Mouse (Mus musculus) heart, adult 2 months (tissue): ENCODE measurements around the gene Cacna2d1. TPM values are rescaled to one million over a fixed set of nuclear protein-coding genes. Genes with fewer than 3 reads are reported as not detected.

Source experiments
- DNase-seq, 2 experiments: peaks; one replicate each; pipeline ENCODE4 v3.0.0; 2021
- H3K27ac ChIP-seq: fragments of 200-600 bp; 2 replicates; pipeline ENCODE4 v1.8.1; 2022
- H3K27me3 ChIP-seq: fragments of 200-500 bp; 2 replicates; pipeline ENCODE4 v1.6.1; 2012; ENCODE audit warnings: mild to moderate bottlenecking, low read length, inconsistent platforms, mixed read lengths; ENCODE audit not compliant: control insufficient read depth, insufficient read depth
- H3K36me3 ChIP-seq: fragments of 200-500 bp; 2 replicates; pipeline ENCODE4 v1.6.1; 2012; ENCODE audit warnings: low read length, inconsistent platforms; ENCODE audit not compliant: control insufficient read depth, insufficient read depth
- H3K4me1 ChIP-seq: fragments of 200-500 bp; 2 replicates; pipeline ENCODE4 v1.6.1; 2011; ENCODE audit warnings: low read length; ENCODE audit not compliant: control insufficient read depth, insufficient read depth
- H3K4me3 ChIP-seq: fragments of 200-600 bp; 2 replicates; pipeline ENCODE4 v1.8.1; 2022
- H3K79me2 ChIP-seq: fragments of 200-500 bp; replicated peaks from 2 replicates; pipeline ENCODE4 v1.6.1; 2012; ENCODE audit warnings: mild to moderate bottlenecking, inconsistent platforms, low read length, moderate library complexity, mixed read lengths; ENCODE audit not compliant: control insufficient read depth, insufficient read depth
- H3K9ac ChIP-seq: fragments of 200-500 bp; 2 replicates; pipeline ENCODE4 v1.6.1; 2012; ENCODE audit warnings: low read depth, mild to moderate bottlenecking, control low read depth, inconsistent platforms, low read length, mixed read lengths
- CTCF ChIP-seq: fragments of 200-600 bp; IDR thresholded peaks from 2 replicates; pipeline ENCODE4 v1.8.1; 2022; ENCODE audit warnings: antibody characterized with exemption, mild to moderate bottlenecking, moderate library complexity
- EP300 ChIP-seq: fragments of 200-500 bp; IDR thresholded peaks from 2 replicates; pipeline ENCODE4 v1.6.1; 2011; ENCODE audit warnings: low read depth, low read length, control low read depth; ENCODE audit not compliant: insufficient read depth
- POLR2A ChIP-seq: fragments of 200-500 bp; IDR thresholded peaks from 2 replicates; pipeline ENCODE4 v1.6.1; 2011; ENCODE audit warnings: mild to moderate bottlenecking, low read depth, low read length, control low read depth; ENCODE audit not compliant: insufficient read depth
- WGBS: fragments of 180-500 bp; shearing (Covaris S2); methylation state at CpG from one replicate; pipeline ENCODE4 v1.1.7; 2018; 5-methylcytosine and 5-hydroxymethylcytosine counted together
- intact Hi-C: fragments of 180-260 bp; cut with DNase I; formaldehyde crosslinking; loops from one replicate; pipeline ENCODE4 v1.15.1; 2025
- polyA plus RNA-seq: library from polyadenylated mRNA; depleted of rRNA; stranded (reverse); fragments of >200 nt; gene quantifications from 2 replicates; pipeline ENCODE4 v1.2.3, GENCODE M21; 2012
- total RNA-seq, 2 experiments: library from RNA; stranded (reverse); gene quantifications; 2 replicates each; pipeline ENCODE4 v1.2.3; 2021

The Cacna2d1 gene
- total and polyA plus RNA-seq, 3 experiments, result 26.8 to 90.3 (median 81.9) TPM

- WGBS, result 77% methylated on average over 2 of the region's 2 CpGs
- no peak overlapping the region for H3K4me3 ChIP-seq
- no peak overlapping the region for H3K27ac ChIP-seq
- no peak overlapping the region for H3K9ac ChIP-seq
- no peaks in the 10 kb centered on the region for H3K79me2 ChIP-seq
- intact Hi-C loops, result no loop called here
- TF ChIP-seq CTCF (no peak), EP300 (no peak), POLR2A (no peak)
- no peak for DNase-seq
- no peaks in the 10 kb centered on the region; the same call in 1 of the 2 replicates for H3K4me1 ChIP-seq
- no peaks in the 10 kb centered on the region for H3K36me3 ChIP-seq
- H3K27me3 ChIP-seq, result no peaks in the 10 kb centered on the region
Measured at GRCm38 (mm10) chr5:16243599-16243998, 309.1 kb downstream of the Cacna2d1 start.

- DNase-seq, result no peak
- no peak overlapping the region for H3K4me3 ChIP-seq
- no peak overlapping the region for H3K27ac ChIP-seq
- no peaks in the 10 kb centered on the region for H3K79me2 ChIP-seq
- H3K36me3 ChIP-seq, result no peaks in the 10 kb centered on the region
- no peak overlapping the region for H3K9ac ChIP-seq
- intact Hi-C loops, result no loop called here
- H3K4me1 ChIP-seq, result no peaks in the 10 kb centered on the region
- WGBS, result 93% methylated on average over 6 of the region's 6 CpGs
- TF ChIP-seq EP300 (no peak), POLR2A (no peak), CTCF (no peak)
- H3K27me3 ChIP-seq, result no peaks in the 10 kb centered on the region
Measured at GRCm38 (mm10) chr5:16252738-16253513, 318.4 kb downstream of the Cacna2d1 start.

GRCm38 (mm10) chr5:16253768-16254167 is 319.3 kb downstream of the Cacna2d1 start:
- Histone ChIP-seq H3K9ac (no peak overlapping the region), H3K27ac (no peak overlapping the region), H3K4me1 (no peaks in the 10 kb centered on the region), H3K79me2 (no peaks in the 10 kb centered on the region), H3K36me3 (no peaks in the 10 kb centered on the region), H3K4me3 (no peak overlapping the region), H3K27me3 (no peaks in the 10 kb centered on the region)
- no peak for TF ChIP-seq EP300
- no peak for TF ChIP-seq CTCF
- no peak for TF ChIP-seq POLR2A
- 55% methylated on average over 1 of the region's 1 CpGs for WGBS
- no peak for DNase-seq
- intact Hi-C loops, result no loop called here

- no peaks in the 10 kb centered on the region for H3K4me1 ChIP-seq
- H3K36me3 ChIP-seq, result no peaks in the 10 kb centered on the region
- TF ChIP-seq CTCF (no peak), POLR2A (no peak), EP300 (no peak)
- no peaks in the 10 kb centered on the region for H3K27me3 ChIP-seq
- DNase-seq, result no peak
- H3K4me3 ChIP-seq, result no peak overlapping the region
- H3K79me2 ChIP-seq, result no peaks in the 10 kb centered on the region
- intact Hi-C loops, result no loop called here
- no peak overlapping the region for H3K27ac ChIP-seq
- H3K9ac ChIP-seq, result no peak overlapping the region
- 75% methylated on average over 6 of the region's 6 CpGs for WGBS
Measured at GRCm38 (mm10) chr5:16265385-16265784, 330.9 kb downstream of the Cacna2d1 start.

GRCm38 (mm10) chr5:16277058-16277457 is 342.6 kb downstream of the Cacna2d1 start:
- no peak for TF ChIP-seq POLR2A
- TF ChIP-seq CTCF, result no peak
- TF ChIP-seq EP300, result no peak
- H3K27ac ChIP-seq, result no peak overlapping the region
- 64% methylated on average over 2 of the region's 2 CpGs for WGBS
- no peaks in the 10 kb centered on the region for H3K27me3 ChIP-seq
- no peaks in the 10 kb centered on the region for H3K4me1 ChIP-seq
- intact Hi-C loops, result no loop called here
- H3K9ac ChIP-seq, result no peak overlapping the region
- H3K36me3 ChIP-seq, result no peaks in the 10 kb centered on the region
- no peak for DNase-seq
- no peak overlapping the region for H3K4me3 ChIP-seq
- no peaks in the 10 kb centered on the region for H3K79me2 ChIP-seq

- intact Hi-C loops, result no loop called here
- Histone ChIP-seq H3K4me1 (no peaks in the 10 kb centered on the region), H3K4me3 (no peak overlapping the region), H3K79me2 (no peaks in the 10 kb centered on the region), H3K27ac (no peak overlapping the region), H3K27me3 (no peaks in the 10 kb centered on the region), H3K36me3 (no peaks in the 10 kb centered on the region), H3K9ac (no peak overlapping the region)
- 78% methylated on average over 5 of the region's 5 CpGs for WGBS
- no peak for DNase-seq
- TF ChIP-seq EP300 (no peak), CTCF (no peak), POLR2A (no peak)
Measured at GRCm38 (mm10) chr5:16281229-16281628, 346.7 kb downstream of the Cacna2d1 start.
